19 mouse cellular contexts compared by ENCODE assay signal in the genomic region with DNA sequence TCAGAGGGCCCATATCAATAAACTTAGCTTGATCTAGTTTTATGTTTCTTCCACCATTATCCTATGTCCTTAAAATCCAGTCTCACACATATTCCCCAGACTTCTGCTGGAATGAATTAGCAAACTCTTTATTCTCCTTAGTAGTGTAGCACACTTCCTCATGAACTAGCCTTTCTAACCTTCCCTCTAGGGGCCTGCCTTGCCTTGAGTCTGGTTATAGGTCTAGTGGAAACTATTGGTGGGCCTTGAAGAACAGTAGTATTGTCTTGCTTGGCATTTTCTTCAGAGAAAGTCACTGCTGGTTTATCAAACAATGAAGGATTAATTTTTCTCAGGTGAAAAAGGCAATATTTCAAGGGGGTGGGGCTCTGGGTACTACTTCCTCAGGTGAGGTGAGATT. TPM values are rescaled to one million over a fixed set of nuclear protein-coding genes. Genes with fewer than 3 reads are reported as not detected.
DNase-seq lines count a peak whose midpoint lies in the region; ATAC-seq lines count a peak whose summit lies in the region.
"Had no signal": no experiment of that assay in that cellular context is flagged by ENCODE, and none has a peak within 500 bp of the region (broad histone marks: within the 10 kb centered on the region; RNA-seq: fewer than 3 reads in every experiment).

No protein-coding gene starts in this region.

- H3K4me1 ChIP-seq in midbrain, embryonic 11.5 days (ENCODE audit: control insufficient read depth, insufficient read depth, low read length): peaks cover 2% of the 10 kb centered on the region
- H3K4me1 ChIP-seq in midbrain, embryonic 10.5 days: peaks cover 15% of the 10 kb centered on the region

- H3K27ac ChIP-seq in midbrain, embryonic 11.5 days (ENCODE audit: low read depth, low read length): no peak overlapping the region
- no peak overlapping the region for H3K27ac ChIP-seq in midbrain, embryonic 10.5 days (replicated peaks)

- no peaks in the 10 kb centered on the region for H3K36me3 ChIP-seq in midbrain, embryonic 11.5 days (ENCODE audit: control insufficient read depth, insufficient read depth, low read length)
- H3K36me3 ChIP-seq in midbrain, embryonic 10.5 days: no peaks in the 10 kb centered on the region
- H3K36me3 ChIP-seq: G1E had no signal

- no peak for ATAC-seq in midbrain, embryonic 11.5 days (ENCODE audit: low FRiP score)
- ATAC-seq: activated CD4-positive, CD25-positive, alpha-beta regulatory T cell, adult 4 months; CD4-positive, CD25-positive, alpha-beta regulatory T cell, adult 4 months; Patski had no signal

- no peaks in the 10 kb centered on the region for H3K9me3 ChIP-seq in midbrain, embryonic 11.5 days (ENCODE audit: control insufficient read depth, low read length)
- no peaks in the 10 kb centered on the region for H3K9me3 ChIP-seq in midbrain, embryonic 10.5 days (replicated peaks)
- H3K9me3 ChIP-seq: G1E had no signal

- H3K9ac ChIP-seq in midbrain, embryonic 11.5 days (ENCODE audit: low read length): no peak overlapping the region

- peak; percentile 56 for DNase-seq in heart, adult 11 months
- no peak for DNase-seq in heart, adult 18-20 months
- peak; percentile 51 for DNase-seq in midbrain, embryonic 11.5 days (ENCODE audit: low spot score, missing footprints)
- no peak for DNase-seq in midbrain, embryonic 10.5 days (ENCODE audit: low spot score)
- DNase-seq: adrenal gland, adult 2 months; adrenal gland, adult 8-10 months; adrenal gland, postnatal 10 days; adrenal gland, postnatal 14 days; adrenal gland, postnatal 25 days; adrenal gland, postnatal 36 days; B cell, adult 2 months; cerebellum, adult 11 months; cerebellum, adult 11-12 months; cerebellum, adult 18-20 months had no signal

- peaks cover 6% of the 10 kb centered on the region; the same call in 1 of the 2 replicates for H3K27me3 ChIP-seq in midbrain, embryonic 11.5 days (ENCODE audit: control insufficient read depth, insufficient read depth, low read length)
- peaks cover 18% of the 10 kb centered on the region for H3K27me3 ChIP-seq in midbrain, embryonic 10.5 days (ENCODE audit: low read depth, poor library complexity, severe bottlenecking)

- no peak overlapping the region for H3K4me3 ChIP-seq in midbrain, embryonic 11.5 days (ENCODE audit: low read depth, low read length)
- H3K4me3 ChIP-seq in midbrain, embryonic 10.5 days: no peak overlapping the region

- H3K4me2 ChIP-seq in midbrain, embryonic 11.5 days: no peak overlapping the region

RNA-seq across cellular contexts. Expression of gene Slc22a21, which starts 4.6 kb away (rescaled TPM):
- 1 to 10 TPM; 1.0 to 1.7 TPM for total RNA-seq in heart, adult 18-20 months (2021)
- 2.5 and 2.9 TPM in 2 replicates for polyA plus RNA-seq in midbrain, embryonic 11.5 days (2014; fragmentation: Nextera tagmentation; extraction: Ambion mirVana)
- 2.4 and 2.9 TPM in 2 replicates for polyA plus RNA-seq in midbrain, embryonic 10.5 days (2016; fragmentation: Nextera tagmentation; extraction: Ambion mirVana)
- total RNA-seq: CH12.LX, G1E had no signal
- polyA plus RNA-seq: G1E had no signal

RNA-seq across cellular contexts. Expression of gene Slc22a4, which starts 52.3 kb away (rescaled TPM):
- total RNA-seq in heart, adult 18-20 months (2021): 1 to 10 TPM; 4.6 to 5.8 TPM
- 1.4 and 1.5 TPM in 2 replicates for polyA plus RNA-seq in midbrain, embryonic 11.5 days (2014; fragmentation: Nextera tagmentation; extraction: Ambion mirVana)
- polyA plus RNA-seq in midbrain, embryonic 10.5 days (2016; fragmentation: Nextera tagmentation; extraction: Ambion mirVana): 1.2 and 1.3 TPM in 2 replicates
- total RNA-seq: CH12.LX, G1E had no signal
- polyA plus RNA-seq: CD4-positive, CD25-positive, alpha-beta regulatory T cell, adult 4 months; G1E had no signal

Comparison
In these comparisons a context has a peak if more than half of its experiments do, and no peak if none do; other contexts are left out.
1. DNase-seq: peak in heart, adult 11 months (single experiment) and midbrain, embryonic 11.5 days (single experiment); none in heart, adult 18-20 months (0 of 2) and midbrain, embryonic 10.5 days (single experiment).